Mouse (Mus musculus) midbrain, embryonic 12.5 days (tissue): Measurements from ENCODE around the gene Gm11037. TPM values are rescaled to one million over a fixed set of nuclear protein-coding genes. Genes with fewer than 3 reads are reported as not detected.
"Not testable (repeated sequence)": the region's sequence is repeated elsewhere in the genome, so short reads cannot be mapped to it uniquely, and the experiment has no call there.

ENCODE experiments used
- ATAC-seq: fragments of 200-750 bp; cut with Nextera tagmentation; 2 replicates; pipeline ENCODE4 v1.8.0; 2017; ENCODE audit warnings: low read depth, moderate TSS enrichment, moderate library complexity; ENCODE audit not compliant: low FRiP score
- H3K27ac ChIP-seq: fragments of 300-500 bp; sonication (generic); replicated peaks from 2 replicates; pipeline ENCODE4 v1.5.1; 2016; ENCODE audit warnings: mild to moderate bottlenecking
- H3K27me3 ChIP-seq: fragments of 300-500 bp; sonication (generic); 2 replicates; pipeline ENCODE4 v1.6.1; 2016; ENCODE audit warnings: mild to moderate bottlenecking
- H3K36me3 ChIP-seq: fragments of 300-500 bp; sonication (generic); 2 replicates; pipeline ENCODE4 v1.6.1; 2016
- H3K4me1 ChIP-seq: fragments of 300-500 bp; sonication (generic); 2 replicates; pipeline ENCODE4 v1.6.1; 2016
- H3K4me2 ChIP-seq: fragments of 300-500 bp; sonication (generic); replicated peaks from 2 replicates; pipeline ENCODE4 v1.6.1; 2016; ENCODE audit warnings: mild to moderate bottlenecking, moderate library complexity
- H3K4me3 ChIP-seq: fragments of 300-500 bp; sonication (generic); 2 replicates; pipeline ENCODE4 v1.5.1; 2016; ENCODE audit warnings: mild to moderate bottlenecking
- H3K9ac ChIP-seq: fragments of 300-500 bp; sonication (generic); replicated peaks from 2 replicates; pipeline ENCODE4 v1.6.1; 2016; ENCODE audit warnings: mild to moderate bottlenecking, moderate library complexity
- H3K9me3 ChIP-seq: fragments of 300-500 bp; sonication (generic); 2 replicates; pipeline ENCODE4 v1.6.1; 2016; ENCODE audit warnings: mild to moderate bottlenecking
- WGBS: fragments of 180-500 bp; shearing (Covaris S2); methylation state at CpG from one replicate; pipeline ENCODE4 v1.1.7; 2016; 5-methylcytosine and 5-hydroxymethylcytosine counted together
- polyA plus RNA-seq: library from polyadenylated mRNA; unstranded; fragments of >200 nt; fragmentation: Nextera tagmentation; extraction: Ambion mirVana; gene quantifications from 2 replicates; pipeline ENCODE4 v1.2.1, GENCODE M21; 2016

Gm11037 gene
- polyA plus RNA-seq, 1 experiment from 2014 or later = not detected

GRCm38 (mm10) chr2:131105061-131105460 lies 28.2 kb upstream of the Gm11037 start:
- H3K4me3 ChIP-seq, H3K4me2 ChIP-seq, H3K27me3 ChIP-seq, H3K4me1 ChIP-seq, H3K27ac ChIP-seq, H3K9me3 ChIP-seq, ATAC-seq, H3K9ac ChIP-seq, H3K36me3 ChIP-seq: not testable (repeated sequence)
- WGBS = 72% methylated on average over 4 of the region's 4 CpGs

- H3K9me3 ChIP-seq = no peaks in the 10 kb centered on the region
- no peak overlapping the region for H3K9ac ChIP-seq
- ATAC-seq = no peak
- no peak overlapping the region for H3K27ac ChIP-seq
- H3K36me3 ChIP-seq = no peaks in the 10 kb centered on the region
- H3K4me2 ChIP-seq = no peak overlapping the region
- H3K27me3 ChIP-seq = no peaks in the 10 kb centered on the region; the same call in 1 of the 2 replicates
- no peak overlapping the region for H3K4me3 ChIP-seq
- 91% methylated on average over 5 of the region's 5 CpGs for WGBS
- no peaks in the 10 kb centered on the region for H3K4me1 ChIP-seq
Measured at GRCm38 (mm10) chr2:131105989-131106388, 27.3 kb upstream of the Gm11037 start.

- no peak overlapping the region for H3K9ac ChIP-seq
- no peak overlapping the region for H3K27ac ChIP-seq
- no peaks in the 10 kb centered on the region for H3K36me3 ChIP-seq
- H3K9me3 ChIP-seq = no peaks in the 10 kb centered on the region
- H3K4me2 ChIP-seq = no peak overlapping the region
- H3K27me3 ChIP-seq = no peaks in the 10 kb centered on the region
- H3K4me1 ChIP-seq = no peaks in the 10 kb centered on the region
- no peak overlapping the region for H3K4me3 ChIP-seq
- WGBS = 75% methylated on average over 2 of the region's 2 CpGs
- no peak for ATAC-seq
Measured at GRCm38 (mm10) chr2:131118968-131119574, 14.2 kb upstream of the Gm11037 start.

- no peaks in the 10 kb centered on the region for H3K9me3 ChIP-seq
- no peak for ATAC-seq
- no peaks in the 10 kb centered on the region for H3K36me3 ChIP-seq
- peaks cover 18% of the 10 kb centered on the region for H3K4me1 ChIP-seq
- no peak overlapping the region for H3K27ac ChIP-seq
- H3K4me3 ChIP-seq = no peak overlapping the region
- H3K9ac ChIP-seq = no peak overlapping the region
- no peak overlapping the region for H3K4me2 ChIP-seq
- peaks cover 26% of the 10 kb centered on the region for H3K27me3 ChIP-seq
- 82% methylated on average over 3 of the region's 3 CpGs for WGBS
Measured at GRCm38 (mm10) chr2:131124166-131124565, 9.1 kb upstream of the Gm11037 start.

- Histone ChIP-seq H3K9ac (no peak overlapping the region), H3K4me3 (no peak overlapping the region), H3K27ac (no peak overlapping the region), H3K9me3 (no peaks in the 10 kb centered on the region), H3K27me3 (peaks cover 26% of the 10 kb centered on the region), H3K4me2 (no peak overlapping the region), H3K4me1 (peaks cover 18% of the 10 kb centered on the region), H3K36me3 (no peaks in the 10 kb centered on the region)
- WGBS = 88% methylated on average over 9 of the region's 9 CpGs
- no peak for ATAC-seq
Measured at GRCm38 (mm10) chr2:131125157-131125963, 7.9 kb upstream of the Gm11037 start.

DNA sequence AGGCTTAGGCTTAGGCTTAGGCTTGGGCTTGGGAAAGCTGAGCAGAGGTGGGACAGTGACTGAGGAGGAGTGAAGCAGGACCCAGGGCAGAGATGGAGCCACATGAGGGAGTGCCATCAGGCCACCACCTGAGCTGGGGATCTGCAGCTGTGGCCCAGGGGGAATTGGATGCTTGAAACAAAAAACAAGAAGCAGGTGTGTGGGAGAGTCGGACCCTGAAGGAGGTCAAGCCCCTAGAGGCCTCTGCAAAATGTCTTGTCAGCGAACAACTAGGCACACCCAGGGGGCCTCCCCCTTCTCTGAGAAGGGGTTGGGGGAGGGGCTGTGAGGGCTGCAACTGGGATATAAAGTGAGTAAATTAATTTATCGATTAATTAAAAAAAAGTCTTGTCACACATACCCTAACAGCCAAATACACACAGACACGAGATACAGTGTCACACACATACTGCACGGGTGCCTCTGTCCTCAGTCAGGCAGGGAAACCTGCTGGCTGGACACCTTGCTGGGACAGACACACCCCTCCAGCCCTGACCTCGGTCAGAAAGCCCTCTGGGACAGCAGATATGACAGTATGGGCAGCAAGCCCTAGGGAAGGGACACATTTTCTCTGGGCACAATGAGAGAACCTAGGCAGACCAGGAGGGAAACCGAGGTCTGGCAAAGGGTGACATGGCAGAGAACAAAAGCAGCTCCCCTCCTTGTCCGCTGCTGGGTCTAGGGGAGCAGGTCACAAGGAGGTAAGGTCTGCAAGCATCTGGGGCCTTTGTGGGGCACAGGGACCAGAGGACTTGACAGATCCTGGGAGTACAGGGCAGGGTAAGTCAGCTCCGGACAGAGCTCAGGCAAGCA lies 7.1 kb upstream of the Gm11037 start:
- WGBS = 44% methylated on average over 9 of the region's 9 CpGs
- ATAC-seq = peak; percentile 21; the same call in 1 of the 2 replicates
- no peaks in the 10 kb centered on the region for H3K9me3 ChIP-seq
- no peak overlapping the region for H3K4me3 ChIP-seq
- no peaks in the 10 kb centered on the region for H3K36me3 ChIP-seq
- H3K4me2 ChIP-seq = no peak overlapping the region; the same call in 1 of the 2 replicates
- H3K27ac ChIP-seq = no peak overlapping the region
- H3K4me1 ChIP-seq = peaks cover 18% of the 10 kb centered on the region
- no peak overlapping the region for H3K9ac ChIP-seq
- H3K27me3 ChIP-seq = peaks cover 26% of the 10 kb centered on the region

- H3K4me3 ChIP-seq = peak within 1 kb of the TSS; percentile 42
- H3K9ac ChIP-seq = peak within 1 kb of the TSS; percentile 66
- peak within 1 kb of the TSS; percentile 76 for H3K4me2 ChIP-seq
- no peaks in the 10 kb centered on the region for H3K9me3 ChIP-seq
- H3K4me1 ChIP-seq = peaks cover 18% of the 10 kb centered on the region
- no peak within 1 kb of the TSS for H3K27ac ChIP-seq
- peak; percentile 92 for ATAC-seq
- WGBS = under 1% methylated on average over 28 of the region's 28 CpGs
- H3K36me3 ChIP-seq = no peaks in the 10 kb centered on the region
- peaks cover 26% of the 10 kb centered on the region for H3K27me3 ChIP-seq
Measured at GRCm38 (mm10) chr2:131127161-131127730, 6.1 kb upstream of the Gm11037 start, which contains the start of gene Hspa12b. Hspa12b (plus strand) TSS chr2:131127280.

GRCm38 (mm10) chr2:131128211-131128610 lies 5.1 kb upstream of the Gm11037 start:
- H3K36me3 ChIP-seq = no peaks in the 10 kb centered on the region
- WGBS = 87% methylated on average over 5 of the region's 5 CpGs
- no peak for ATAC-seq
- no peaks in the 10 kb centered on the region for H3K9me3 ChIP-seq
- peaks cover 26% of the 10 kb centered on the region for H3K27me3 ChIP-seq
- 0 out of 2 replicates have a peak overlapping the region, but pooled peaks have one; percentile 42 for H3K4me3 ChIP-seq
- H3K9ac ChIP-seq = no peak overlapping the region
- peaks cover 18% of the 10 kb centered on the region for H3K4me1 ChIP-seq
- no peak overlapping the region for H3K27ac ChIP-seq
- H3K4me2 ChIP-seq = peak overlapping the region; percentile 76

DNA sequence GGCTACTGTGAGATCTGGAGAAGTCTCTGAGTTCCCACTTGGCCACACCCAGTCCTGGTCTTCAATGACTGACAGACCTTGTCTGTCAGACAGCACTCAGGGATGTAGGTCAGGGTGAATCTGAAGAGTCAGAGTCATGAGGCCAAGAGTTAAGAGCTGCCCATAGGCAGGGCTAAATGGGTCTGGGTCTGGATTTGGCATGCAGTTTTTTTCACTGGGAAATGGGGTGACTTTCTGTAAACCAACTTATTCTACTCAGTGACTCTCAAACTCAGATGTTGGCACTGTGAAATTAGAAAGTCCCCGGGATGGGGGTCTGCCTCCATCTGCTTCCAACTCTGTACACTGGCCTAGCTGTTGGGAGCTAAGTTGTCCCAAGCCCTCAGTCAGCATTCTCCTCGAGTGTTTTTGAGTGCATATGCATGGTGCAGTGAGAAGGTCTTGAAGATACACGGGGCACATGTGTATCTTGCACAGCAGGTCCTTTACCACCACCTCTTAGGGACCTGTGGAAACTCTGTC lies 4.6 kb upstream of the Gm11037 start:
- Histone ChIP-seq H3K9me3 (no peaks in the 10 kb centered on the region), H3K27ac (no peak overlapping the region), H3K36me3 (no peaks in the 10 kb centered on the region), H3K4me3 (no peak overlapping the region), H3K4me1 (peaks cover 18% of the 10 kb centered on the region), H3K4me2 (no peak overlapping the region), H3K9ac (no peak overlapping the region), H3K27me3 (peaks cover 26% of the 10 kb centered on the region)
- no peak for ATAC-seq
- WGBS = 80% methylated on average over 3 of the region's 3 CpGs

- Histone ChIP-seq H3K27ac (no peak overlapping the region), H3K9me3 (no peaks in the 10 kb centered on the region), H3K9ac (no peak overlapping the region), H3K4me1 (peaks cover 18% of the 10 kb centered on the region), H3K36me3 (no peaks in the 10 kb centered on the region), H3K4me3 (no peak overlapping the region), H3K27me3 (peaks cover 23% of the 10 kb centered on the region), H3K4me2 (no peak overlapping the region)
- ATAC-seq = no peak
- WGBS = 84% methylated on average over 5 of the region's 5 CpGs
Measured at GRCm38 (mm10) chr2:131129836-131130235, 3.5 kb upstream of the Gm11037 start.

GRCm38 (mm10) chr2:131130849-131131248 lies 2.4 kb upstream of the Gm11037 start:
- H3K27ac ChIP-seq = no peak overlapping the region
- no peaks in the 10 kb centered on the region for H3K9me3 ChIP-seq
- H3K36me3 ChIP-seq = no peaks in the 10 kb centered on the region
- H3K4me1 ChIP-seq = peaks cover 18% of the 10 kb centered on the region
- H3K4me3 ChIP-seq = no peak overlapping the region
- no peak overlapping the region for H3K4me2 ChIP-seq
- H3K9ac ChIP-seq = no peak overlapping the region
- 95% methylated on average over 2 of the region's 2 CpGs for WGBS
- peaks cover 16% of the 10 kb centered on the region for H3K27me3 ChIP-seq
- no peak for ATAC-seq
